Mouse (Mus musculus) forebrain, embryonic 12.5 days (tissue): ENCODE measurements around the gene Fnd3c2. TPM values are rescaled to one million over a fixed set of nuclear protein-coding genes. Genes with fewer than 3 reads are reported as not detected.

Source experiments
- ATAC-seq: fragments of 200-750 bp; cut with Nextera tagmentation; 2 replicates; pipeline ENCODE4 v1.8.0; 2017; ENCODE audit warnings: moderate TSS enrichment; ENCODE audit not compliant: low FRiP score
- H3K27ac ChIP-seq: fragments of 300-500 bp; sonication (generic); 2 replicates; pipeline ENCODE4 v1.5.1; 2016; ENCODE audit warnings: mild to moderate bottlenecking
- H3K27me3 ChIP-seq: fragments of 300-500 bp; sonication (generic); 2 replicates; pipeline ENCODE4 v1.6.1; 2016; ENCODE audit warnings: mild to moderate bottlenecking
- H3K36me3 ChIP-seq: fragments of 300-500 bp; sonication (generic); replicated peaks from 2 replicates; pipeline ENCODE4 v1.6.1; 2016; ENCODE audit warnings: mild to moderate bottlenecking
- H3K4me1 ChIP-seq: fragments of 300-500 bp; sonication (generic); 2 replicates; pipeline ENCODE4 v1.6.1; 2016
- H3K4me2 ChIP-seq: fragments of 300-500 bp; sonication (generic); 2 replicates; pipeline ENCODE4 v1.6.1; 2016; ENCODE audit warnings: mild to moderate bottlenecking, moderate library complexity
- H3K4me3 ChIP-seq: fragments of 300-500 bp; sonication (generic); replicated peaks from 2 replicates; pipeline ENCODE4 v1.5.1; 2016; ENCODE audit warnings: mild to moderate bottlenecking
- H3K9ac ChIP-seq: fragments of 300-500 bp; sonication (generic); 2 replicates; pipeline ENCODE4 v1.6.1; 2016; ENCODE audit warnings: mild to moderate bottlenecking
- H3K9me3 ChIP-seq: fragments of 300-500 bp; sonication (generic); 2 replicates; pipeline ENCODE4 v1.6.1; 2016
- WGBS: fragments of 180-500 bp; shearing (Covaris S2); methylation state at CpG from one replicate; pipeline ENCODE4 v1.1.7; 2016; 5-methylcytosine and 5-hydroxymethylcytosine counted together
- polyA plus RNA-seq: library from polyadenylated mRNA; unstranded; fragments of >200 nt; fragmentation: Nextera tagmentation; extraction: Ambion mirVana; gene quantifications from 2 replicates; pipeline ENCODE4 v1.2.1, GENCODE M21; 2016

The Fnd3c2 gene
- polyA plus RNA-seq, 1 experiment from 2014 or later, result not detected

- no peaks in the 10 kb centered on the region for H3K27me3 ChIP-seq
- H3K4me2 ChIP-seq, result peak overlapping the region; percentile 30
- H3K9me3 ChIP-seq, result no peaks in the 10 kb centered on the region
- peaks cover 15% of the 10 kb centered on the region for H3K4me1 ChIP-seq
- H3K27ac ChIP-seq, result peak overlapping the region; percentile 85
- 20% methylated on average over 5 of the region's 5 CpGs for WGBS
- ATAC-seq, result peak; percentile 24; the same call in 1 of the 2 replicates
- H3K4me3 ChIP-seq, result no peak overlapping the region
- no peak overlapping the region for H3K9ac ChIP-seq
- no peaks in the 10 kb centered on the region for H3K36me3 ChIP-seq
Observed at GRCm38 (mm10) chrX:106185706-106186105, 69.5 kb downstream of the Fnd3c2 start.

Other genes with a start within 250 kb of the Fnd3c2 start
- 33.5 and 38.3 TPM in 2 replicates for gene Magt1, start 243.5 kb downstream of the Fnd3c2 start, polyA plus RNA-seq
- gene Cox7b, start 239.7 kb downstream of the Fnd3c2 start, polyA plus RNA-seq, result 284 and 287 TPM in 2 replicates
- 24.8 and 25.0 TPM in 2 replicates for gene Atp7a, start 228.1 kb downstream of the Fnd3c2 start, polyA plus RNA-seq
- gene Tlr13, start 112.2 kb downstream of the Fnd3c2 start, polyA plus RNA-seq, result 0.08 and 0.17 TPM in 2 replicates
- gene Pgk1, start 68.3 kb downstream of the Fnd3c2 start, polyA plus RNA-seq, result 369 and 371 TPM in 2 replicates
- gene Taf9b, start 34.2 kb downstream of the Fnd3c2 start, polyA plus RNA-seq, result 14.2 and 14.8 TPM in 2 replicates
- 13.7 and 15.4 TPM in 2 replicates for gene Fndc3c1, start 230.0 kb upstream of the Fnd3c2 start, polyA plus RNA-seq